Comparison of ENCODE assay signal across 22 mouse cellular contexts in genomic region chr14:55008417-55008816, GRCm38 (mm10). TPM values are rescaled to one million over a fixed set of nuclear protein-coding genes. Genes with fewer than 3 reads are reported as not detected.
"Had no signal": no experiment of that assay in that cellular context is flagged by ENCODE, and none has a peak within 500 bp of the region (broad histone marks: within the 10 kb centered on the region; RNA-seq: fewer than 3 reads in every experiment).

No protein-coding gene starts in this region.

- H3K27ac ChIP-seq: kidney, postnatal 0 days; limb, embryonic 13.5 days; liver, embryonic 14.5 days; neural tube, embryonic 15.5 days; stomach, postnatal 0 days had no signal

- H3K4me1 ChIP-seq: limb, embryonic 13.5 days; neural tube, embryonic 15.5 days had no signal

- H3K4me3 ChIP-seq: limb, embryonic 13.5 days; myocyte; neural tube, embryonic 15.5 days had no signal

- H3K9me3 ChIP-seq: limb, embryonic 13.5 days; neural tube, embryonic 15.5 days had no signal

- DNase-seq: kidney, postnatal 36 days; left cerebral cortex, postnatal 4 days; lung, adult 18-20 months; midbrain, embryonic 14.5 days; right cerebral cortex, adult 18-20 months; right cerebral cortex, postnatal 25 days; thymus, postnatal 4 days had no signal

- H3K36me3 ChIP-seq: limb, embryonic 13.5 days; neural tube, embryonic 15.5 days had no signal

- H3K4me2 ChIP-seq: limb, embryonic 13.5 days; neural tube, embryonic 15.5 days had no signal

- H3K27me3 ChIP-seq: limb, embryonic 13.5 days; neural tube, embryonic 15.5 days had no signal

- H3K9ac ChIP-seq: limb, embryonic 13.5 days; liver, embryonic 14.5 days; neural tube, embryonic 15.5 days had no signal

RNA-seq across cellular contexts. Expression of gene Myh7, which starts 14.0 kb away (rescaled TPM):
- total RNA-seq: megakaryocyte-erythroid progenitor cell, adult 5-6 weeks had no signal
- polyA plus RNA-seq: liver, adult 2 months had no signal

RNA-seq across cellular contexts. Expression of gene Gm17428, which starts 31.7 kb away (rescaled TPM):
- total RNA-seq: layer of hippocampus, adult 18-20 months; layer of hippocampus, postnatal 10 days; left cerebral cortex, adult 18-20 months; left cerebral cortex, postnatal 10 days; left cerebral cortex, postnatal 4 days; liver, adult 2 months; megakaryocyte-erythroid progenitor cell, adult 5-6 weeks had no signal
- polyA plus RNA-seq: kidney, postnatal 0 days; limb, embryonic 13.5 days; liver, adult 2 months; liver, embryonic 14.5 days; lung, embryonic 16.5 days; midbrain, embryonic 14.5 days; myocyte; neural tube, embryonic 11.5 days; neural tube, embryonic 15.5 days; small intestine, adult 2 months; stomach, postnatal 0 days had no signal

RNA-seq across cellular contexts. Expression of gene Myh6, which starts 41.7 kb away (rescaled TPM):
- total RNA-seq: liver, adult 2 months; megakaryocyte-erythroid progenitor cell, adult 5-6 weeks had no signal
- polyA plus RNA-seq: small intestine, adult 2 months had no signal
